Mouse (Mus musculus) lung, adult 10 weeks (tissue): ENCODE results near the gene Osbp. TPM values are rescaled to one million over a fixed set of nuclear protein-coding genes. Genes with fewer than 3 reads are reported as not detected.

ENCODE experiments used
- polyA plus RNA-seq: library from polyadenylated mRNA; stranded (reverse); fragments of 350-450 nt; fragmentation: Illumina TruSeq; extraction: RNeasy Lipid Tissue Mini Kit (QIAGEN cat#74804); gene quantifications from one replicate; pipeline ENCODE4 v1.2.3, GENCODE M21; 2014; ENCODE audit warnings: low read depth, low replicate concordance; ENCODE audit not compliant: insufficient read depth

The Osbp gene
- 22.1 TPM for polyA plus RNA-seq

GRCm38 (mm10) chr19:11965023-11965942, at the start of gene Osbp:
Gene Osbp (plus strand): TSS chr19:11965941.

GRCm38 (mm10) chr19:12041217-12041616, 75.5 kb downstream of the Osbp start, which contains the start of gene Olfr1423:
Gene Olfr1423 (minus strand): TSS chr19:12041317.

Other genes with a start within 250 kb of the Osbp start
- not detected for gene Gif, start 218.4 kb upstream of the Osbp start, polyA plus RNA-seq
- gene Mrpl16, start 195.6 kb upstream of the Osbp start, polyA plus RNA-seq: 21.3 TPM
- 20.1 TPM for gene Stx3, start 146.5 kb upstream of the Osbp start, polyA plus RNA-seq
- not detected for gene Olfr1417, start 126.7 kb upstream of the Osbp start, polyA plus RNA-seq
- gene Olfr1418, start 104.9 kb upstream of the Osbp start, polyA plus RNA-seq: not detected
- gene Olfr1419, start 90.8 kb upstream of the Osbp start, polyA plus RNA-seq: not detected
- not detected for gene Olfr1420, start 79.4 kb upstream of the Osbp start, polyA plus RNA-seq
- gene Patl1, start 53.5 kb upstream of the Osbp start, polyA plus RNA-seq: 7.1 TPM
- not detected for gene Olfr1423, start 75.4 kb downstream of the Osbp start, polyA plus RNA-seq
- gene Olfr1424, start 96.7 kb downstream of the Osbp start, polyA plus RNA-seq: not detected
- gene Olfr1425, start 111.8 kb downstream of the Osbp start, polyA plus RNA-seq: not detected
- not detected for gene Olfr1426, start 126.1 kb downstream of the Osbp start, polyA plus RNA-seq
- gene Olfr1427, start 137.4 kb downstream of the Osbp start, polyA plus RNA-seq: not detected
- not detected for gene Olfr1428, start 150.0 kb downstream of the Osbp start, polyA plus RNA-seq
- not detected for gene Olfr76, start 157.3 kb downstream of the Osbp start, polyA plus RNA-seq
- gene Olfr1555-ps1, start 204.2 kb downstream of the Osbp start, polyA plus RNA-seq: not detected
- not detected for gene Olfr1431, start 234.7 kb downstream of the Osbp start, polyA plus RNA-seq